Mouse (Mus musculus) cortical plate, adult 2 months (tissue): Measurements from ENCODE around the gene Bhlhe41. TPM values are rescaled to one million over a fixed set of nuclear protein-coding genes. Genes with fewer than 3 reads are reported as not detected.
A peak's percentile ranks its signal among the peaks of the same experiment; 100 is the strongest.

Experiments used
- H3K27ac ChIP-seq: fragments of 200-500 bp; 2 replicates; pipeline ENCODE4 v1.5.1; 2012; ENCODE audit warnings: low read length, control low read depth, inconsistent platforms; ENCODE audit not compliant: insufficient read depth
- H3K4me1 ChIP-seq: fragments of 200-500 bp; 2 replicates; pipeline ENCODE4 v1.6.1; 2011; ENCODE audit warnings: low read length; ENCODE audit not compliant: control insufficient read depth, insufficient read depth
- H3K4me3 ChIP-seq: fragments of 200-500 bp; 2 replicates; pipeline ENCODE4 v1.5.1; 2011; ENCODE audit warnings: mild to moderate bottlenecking, low read length, control low read depth; ENCODE audit not compliant: insufficient read depth
- CTCF ChIP-seq: fragments of 200-500 bp; IDR thresholded peaks from 2 replicates; pipeline ENCODE4 v1.5.1; 2011; ENCODE audit warnings: mild to moderate bottlenecking, control low read depth, low read length; ENCODE audit not compliant: insufficient read depth; ENCODE audit errors: extremely low read depth
- POLR2A ChIP-seq: fragments of 200-500 bp; IDR thresholded peaks from 2 replicates; pipeline ENCODE4 v1.6.1; 2011; ENCODE audit warnings: mild to moderate bottlenecking, low read length, control low read depth; ENCODE audit not compliant: insufficient read depth; ENCODE audit errors: extremely low read depth
- polyA plus RNA-seq: library from polyadenylated mRNA; depleted of rRNA; stranded (reverse); fragments of >200 nt; gene quantifications from 2 replicates; pipeline ENCODE4 v1.2.3, GENCODE M21; 2012; rRNA removed

Gene Bhlhe41
- polyA plus RNA-seq, 1 experiment, result 26.2 TPM

GRCm38 (mm10) chr6:145826305-145826704, 39.1 kb downstream of the Bhlhe41 start:
- TF ChIP-seq CTCF (no peak), POLR2A (no peak)
- Histone ChIP-seq H3K27ac (no peak overlapping the region), H3K4me1 (no peaks in the 10 kb centered on the region), H3K4me3 (no peak overlapping the region)

- H3K27ac ChIP-seq, result no peak overlapping the region
- H3K4me3 ChIP-seq, result no peak overlapping the region
- TF ChIP-seq POLR2A, result no peak
- TF ChIP-seq CTCF, result peak; percentile 55
- no peaks in the 10 kb centered on the region for H3K4me1 ChIP-seq
These were observed 41.6 kb downstream of the Bhlhe41 start for GRCm38 (mm10) chr6:145823588-145824234.

- no peak overlapping the region for H3K27ac ChIP-seq
- no peaks in the 10 kb centered on the region for H3K4me1 ChIP-seq
- TF ChIP-seq POLR2A (no peak), CTCF (no peak)
- no peak overlapping the region for H3K4me3 ChIP-seq
These were observed 42.3 kb downstream of the Bhlhe41 start for GRCm38 (mm10) chr6:145823103-145823502.

- H3K27ac ChIP-seq, result no peak overlapping the region
- TF ChIP-seq POLR2A (no peak), CTCF (no peak)
- no peak overlapping the region for H3K4me3 ChIP-seq
- H3K4me1 ChIP-seq, result no peaks in the 10 kb centered on the region
These were observed 43.1 kb downstream of the Bhlhe41 start for GRCm38 (mm10) chr6:145822218-145822617.

- Histone ChIP-seq H3K4me3 (no peak overlapping the region), H3K4me1 (no peaks in the 10 kb centered on the region), H3K27ac (no peak overlapping the region)
These were observed 46.2 kb downstream of the Bhlhe41 start for GRCm38 (mm10) chr6:145819151-145819550.

GRCm38 (mm10) chr6:145815200-145815599, 50.2 kb downstream of the Bhlhe41 start:
- H3K4me1 ChIP-seq, result no peaks in the 10 kb centered on the region
- H3K4me3 ChIP-seq, result no peak overlapping the region
- no peak overlapping the region for H3K27ac ChIP-seq
- no peak for TF ChIP-seq CTCF

More at GRCm38 (mm10) chr6:145819151-145819550, 46.2 kb downstream of the Bhlhe41 start:
- TF ChIP-seq POLR2A (no peak), CTCF (no peak)

GRCm38 (mm10) chr6:145811174-145811573, 54.2 kb downstream of the Bhlhe41 start:
- Histone ChIP-seq H3K27ac (no peak overlapping the region), H3K4me3 (no peak overlapping the region), H3K4me1 (no peaks in the 10 kb centered on the region; the same call in 1 of the 2 replicates)
- no peak for TF ChIP-seq POLR2A
- no peak for TF ChIP-seq CTCF

GRCm38 (mm10) chr6:145810015-145810414, 55.3 kb downstream of the Bhlhe41 start:
- no peak overlapping the region for H3K4me3 ChIP-seq
- TF ChIP-seq POLR2A, result no peak
- no peak for TF ChIP-seq CTCF
- no peaks in the 10 kb centered on the region; the same call in 1 of the 2 replicates for H3K4me1 ChIP-seq
- no peak overlapping the region for H3K27ac ChIP-seq

GRCm38 (mm10) chr6:145809566-145809965, 55.8 kb downstream of the Bhlhe41 start:
- Histone ChIP-seq H3K4me3 (no peak overlapping the region), H3K4me1 (no peaks in the 10 kb centered on the region; the same call in 1 of the 2 replicates), H3K27ac (no peak overlapping the region)
- no peak for TF ChIP-seq CTCF
- no peak for TF ChIP-seq POLR2A

Other genes with a start within 250 kb of the Bhlhe41 start
- not detected in 2 replicates for gene Tuba3b, start 249.8 kb downstream of the Bhlhe41 start, polyA plus RNA-seq
- 14.1 and 14.7 TPM in 2 replicates for gene Rassf8, start 118.8 kb downstream of the Bhlhe41 start, polyA plus RNA-seq
- gene Sspn, start 66.1 kb upstream of the Bhlhe41 start, polyA plus RNA-seq, result 5.4 and 6.2 TPM in 2 replicates